Mouse (Mus musculus) brain, embryonic 14.5 days (tissue): ENCODE measurements around the gene Ror2. TPM values are rescaled to one million over a fixed set of nuclear protein-coding genes. Genes with fewer than 3 reads are reported as not detected.

Source experiments
- DNase-seq: peaks from one replicate; pipeline ENCODE4 v3.0.0-alpha.2; 2011; ENCODE audit warnings: low read depth
- CTCF ChIP-seq: fragments of 200-500 bp; IDR thresholded peaks from 2 replicates; pipeline ENCODE4 v1.5.1; 2012; ENCODE audit warnings: inconsistent platforms, mild to moderate bottlenecking, moderate library complexity, borderline replicate concordance; ENCODE audit not compliant: insufficient read depth, insufficient read length; ENCODE audit errors: extremely low read depth
- POLR2A ChIP-seq: fragments of 200-500 bp; IDR thresholded peaks from 2 replicates; pipeline ENCODE4 v1.6.1; 2012; ENCODE audit warnings: mild to moderate bottlenecking, inconsistent platforms, borderline replicate concordance; ENCODE audit not compliant: poor library complexity, insufficient read depth, insufficient read length, severe bottlenecking; ENCODE audit errors: extremely low read depth
- polyA plus RNA-seq: library from polyadenylated mRNA; depleted of rRNA; stranded (reverse); fragments of >200 nt; gene quantifications from 2 replicates; pipeline ENCODE4 v1.2.3, GENCODE M21; 2012

Gene Ror2
- polyA plus RNA-seq, 1 experiment: 7.4 TPM

- no peak for DNase-seq
- TF ChIP-seq POLR2A: no peak
Observed at GRCm38 (mm10) chr13:53267849-53268248, 18.1 kb downstream of the Ror2 start.

- no peak for TF ChIP-seq POLR2A
- TF ChIP-seq CTCF: no peak
- no peak for DNase-seq
Observed at GRCm38 (mm10) chr13:53267155-53267554, 18.8 kb downstream of the Ror2 start.

- TF ChIP-seq CTCF: no peak
- no peak for TF ChIP-seq POLR2A
Observed at GRCm38 (mm10) chr13:53266543-53266951, 19.4 kb downstream of the Ror2 start.

GRCm38 (mm10) chr13:53264896-53265295 lies 21.0 kb downstream of the Ror2 start:
- DNase-seq: no peak
- TF ChIP-seq POLR2A: no peak
- no peak for TF ChIP-seq CTCF

More at GRCm38 (mm10) chr13:53266543-53266951, 19.4 kb downstream of the Ror2 start:
- no peak for DNase-seq

GRCm38 (mm10) chr13:53262509-53263250 lies 23.2 kb downstream of the Ror2 start:
- no peak for TF ChIP-seq CTCF
- TF ChIP-seq POLR2A: no peak
- no peak for DNase-seq

- peak; percentile 52 for DNase-seq
- TF ChIP-seq CTCF (no peak), POLR2A (no peak)
Observed at GRCm38 (mm10) chr13:53261106-53261771, 24.7 kb downstream of the Ror2 start.

GRCm38 (mm10) chr13:53258943-53259342 lies 27.0 kb downstream of the Ror2 start:
- DNase-seq: no peak
- TF ChIP-seq POLR2A: no peak
- TF ChIP-seq CTCF: no peak

- DNase-seq: no peak
- TF ChIP-seq POLR2A (no peak), CTCF (no peak)
Observed at GRCm38 (mm10) chr13:53258497-53258896, 27.4 kb downstream of the Ror2 start.

- no peak for DNase-seq
- TF ChIP-seq CTCF (no peak), POLR2A (no peak)
Observed at GRCm38 (mm10) chr13:53253255-53253654, 32.7 kb downstream of the Ror2 start.

- TF ChIP-seq POLR2A (no peak), CTCF (no peak)
- DNase-seq: peak; percentile 53
Observed at GRCm38 (mm10) chr13:53248586-53249401, 37.1 kb downstream of the Ror2 start.

GRCm38 (mm10) chr13:53248080-53248479 lies 37.8 kb downstream of the Ror2 start:
- no peak for DNase-seq
- TF ChIP-seq POLR2A: no peak
- no peak for TF ChIP-seq CTCF
